Mouse (Mus musculus) CH12.LX (cell line): Measurements from ENCODE around the gene Gm20388. TPM values are rescaled to one million over a fixed set of nuclear protein-coding genes. Genes with fewer than 3 reads are reported as not detected.

Source experiments
- DNase-seq: peaks from one replicate; pipeline ENCODE4 v3.0.0-alpha.2; 2013; ENCODE audit errors: extremely low read depth
- H3K27ac ChIP-seq: 2 replicates; pipeline ENCODE4 v1.5.1; 2012; ENCODE audit warnings: low read depth, mild to moderate bottlenecking, control low read depth, moderate library complexity; ENCODE audit not compliant: insufficient read depth
- H3K27me3 ChIP-seq: replicated peaks from 2 replicates; pipeline ENCODE3; 2012; ENCODE audit warnings: inconsistent platforms
- H3K36me3 ChIP-seq, 2 experiments: replicated peaks in 1 of 2; 2 replicates each; pipeline versions ENCODE3 to v1.6.1; 2012; ENCODE audit warnings: inconsistent platforms in 1 of 2, low read length in 1 of 2, mild to moderate bottlenecking in 1 of 2, mixed read lengths in 1 of 2, moderate library complexity in 1 of 2; ENCODE audit not compliant: control insufficient read depth in 1 of 2, insufficient read depth in 1 of 2
- H3K4me1 ChIP-seq, 2 experiments: 2 replicates each; pipeline ENCODE4 v1.6.1; 2012; ENCODE audit warnings: inconsistent platforms in 1 of 2, moderate library complexity in 1 of 2; ENCODE audit not compliant: insufficient read depth in 2 of 2, control insufficient read depth in 1 of 2
- H3K4me2 ChIP-seq: 2 replicates; pipeline ENCODE4 v1.6.1; 2012; ENCODE audit warnings: low read depth, mild to moderate bottlenecking, control low read depth; ENCODE audit not compliant: poor library complexity, insufficient read depth, severe bottlenecking
- H3K4me3 ChIP-seq, 3 experiments: fragments of 150-350 bp in 1 of 3; sonication (generic) in 1 of 3; replicated peaks in 1 of 3; 2 replicates each; pipeline versions ENCODE3 to v1.5.1; 2011 to 2012; ENCODE audit warnings: low read depth in 2 of 3, low read length in 2 of 3, mild to moderate bottlenecking in 2 of 3, moderate library complexity in 2 of 3, control low read depth in 1 of 3, improper control_type of control experiment in 1 of 3, inconsistent platforms in 1 of 3, mixed read lengths in 1 of 3; ENCODE audit not compliant: poor library complexity in 1 of 3
- H3K79me2 ChIP-seq: replicated peaks from 2 replicates; pipeline ENCODE4 v1.6.1; 2012; ENCODE audit warnings: mild to moderate bottlenecking, moderate library complexity; ENCODE audit not compliant: control insufficient read depth, poor library complexity, insufficient read depth, severe bottlenecking; ENCODE audit errors: extremely low read depth
- H3K9ac ChIP-seq: 2 replicates; pipeline ENCODE4 v1.6.1; 2012; ENCODE audit warnings: low read depth, mild to moderate bottlenecking, control low read depth, moderate library complexity; ENCODE audit not compliant: insufficient read depth
- H3K9me3 ChIP-seq: replicated peaks from 2 replicates; pipeline ENCODE3; 2012; ENCODE audit warnings: low read length, inconsistent platforms, mixed read lengths
- BHLHE40 ChIP-seq: IDR thresholded peaks from 2 replicates; pipeline ENCODE4 v1.6.1; 2011; ENCODE audit warnings: mild to moderate bottlenecking, low read depth, low read length, improper control_type of control experiment
- CHD2 ChIP-seq: IDR thresholded peaks from 2 replicates; pipeline ENCODE4 v1.6.1; 2011; ENCODE audit warnings: low read length, improper control_type of control experiment
- ELF1 ChIP-seq: IDR thresholded peaks from 2 replicates; pipeline ENCODE4 v1.6.1; 2014; ENCODE audit warnings: low read depth, mild to moderate bottlenecking, inconsistent platforms, low read length, improper control_type of control experiment
- EP300 ChIP-seq: IDR thresholded peaks from 2 replicates; pipeline ENCODE4 v1.6.1; 2011; ENCODE audit warnings: low read length, improper control_type of control experiment
- ETS1 ChIP-seq: conservative IDR thresholded peaks from 2 replicates; pipeline ENCODE4 v1.6.1; 2012; ENCODE audit warnings: low read depth, mild to moderate bottlenecking, inconsistent platforms, low read length, improper control_type of control experiment, moderate library complexity
- HCFC1 ChIP-seq: IDR thresholded peaks from 2 replicates; pipeline ENCODE4 v1.6.1; 2012; ENCODE audit warnings: low read depth, mild to moderate bottlenecking, inconsistent platforms, low read length, improper control_type of control experiment
- IRF4 ChIP-seq: IDR thresholded peaks from 2 replicates; pipeline ENCODE4 v1.6.1; 2014; ENCODE audit warnings: low read depth, mild to moderate bottlenecking, inconsistent platforms, low read length, improper control_type of control experiment
- JUND ChIP-seq: conservative IDR thresholded peaks from 2 replicates; pipeline ENCODE4 v1.6.1; 2011; ENCODE audit warnings: low read depth, low read length, improper control_type of control experiment
- MAFK ChIP-seq: IDR thresholded peaks from 2 replicates; pipeline ENCODE4 v1.6.1; 2011; ENCODE audit warnings: low read length, improper control_type of control experiment; ENCODE audit not compliant: insufficient replicate concordance
- MAX ChIP-seq: IDR thresholded peaks from 2 replicates; pipeline ENCODE4 v1.6.1; 2011; ENCODE audit warnings: low read length, improper control_type of control experiment
- MEF2A ChIP-seq: IDR thresholded peaks from 2 replicates; pipeline ENCODE4 v1.6.1; 2014; ENCODE audit warnings: low read depth, mild to moderate bottlenecking, inconsistent platforms, low read length, improper control_type of control experiment, borderline replicate concordance
- MXI1 ChIP-seq: IDR thresholded peaks from 2 replicates; pipeline ENCODE4 v1.6.1; 2011; ENCODE audit warnings: mild to moderate bottlenecking, low read depth, low read length, improper control_type of control experiment
- MYC ChIP-seq: IDR thresholded peaks from 2 replicates; pipeline ENCODE4 v1.6.1; 2011; ENCODE audit warnings: low read depth, mild to moderate bottlenecking, improper control_type of control experiment, low read length
- NELFE ChIP-seq: IDR thresholded peaks from 2 replicates; pipeline ENCODE4 v1.6.1; 2011; ENCODE audit warnings: low read depth, low read length, improper control_type of control experiment
- NRF1 ChIP-seq: IDR thresholded peaks from 2 replicates; pipeline ENCODE4 v1.6.1; 2014; ENCODE audit warnings: low read depth, mild to moderate bottlenecking, inconsistent platforms, low read length, improper control_type of control experiment, moderate library complexity
- POLR2A ChIP-seq: IDR thresholded peaks from 2 replicates; pipeline ENCODE4 v1.6.1; 2011; ENCODE audit warnings: low read depth, mild to moderate bottlenecking, improper control_type of control experiment, low read length
- POLR2AphosphoS2 ChIP-seq: IDR thresholded peaks from 2 replicates; pipeline ENCODE4 v1.6.1; 2011; ENCODE audit warnings: low read depth, low read length, improper control_type of control experiment
- RAD21 ChIP-seq: IDR thresholded peaks from 2 replicates; pipeline ENCODE4 v1.6.1; 2011; ENCODE audit warnings: low read depth, mild to moderate bottlenecking, low read length, improper control_type of control experiment, moderate library complexity
- RCOR1 ChIP-seq: conservative IDR thresholded peaks from 2 replicates; pipeline ENCODE4 v1.6.1; 2012; ENCODE audit warnings: low read depth, mild to moderate bottlenecking, inconsistent platforms, low read length, improper control_type of control experiment
- SIN3A ChIP-seq: IDR thresholded peaks from 2 replicates; pipeline ENCODE4 v1.6.1; 2012; ENCODE audit warnings: low read length, improper control_type of control experiment, inconsistent platforms
- SMC3 ChIP-seq: IDR thresholded peaks from 2 replicates; pipeline ENCODE4 v1.6.1; 2011; ENCODE audit warnings: low read depth, low read length, improper control_type of control experiment
- TBP ChIP-seq: conservative IDR thresholded peaks from 2 replicates; pipeline ENCODE4 v1.6.1; 2011; ENCODE audit warnings: low read depth, low read length, improper control_type of control experiment
- TCF12 ChIP-seq: IDR thresholded peaks from 2 replicates; pipeline ENCODE4 v1.6.1; 2014; ENCODE audit warnings: low read depth, mild to moderate bottlenecking, inconsistent platforms, low read length, improper control_type of control experiment
- UBTF ChIP-seq: IDR thresholded peaks from 2 replicates; pipeline ENCODE4 v1.6.1; 2012; ENCODE audit warnings: low read depth, mild to moderate bottlenecking, inconsistent platforms, low read length, improper control_type of control experiment, moderate library complexity
- USF1 ChIP-seq: IDR thresholded peaks from 2 replicates; pipeline ENCODE4 v1.6.1; 2014; ENCODE audit warnings: low read depth, mild to moderate bottlenecking, inconsistent platforms, low read length, improper control_type of control experiment
- USF2 ChIP-seq: conservative IDR thresholded peaks from 2 replicates; pipeline ENCODE4 v1.6.1; 2011; ENCODE audit warnings: low read depth, low read length, improper control_type of control experiment
- ZKSCAN1 ChIP-seq: IDR thresholded peaks from 2 replicates; pipeline ENCODE4 v1.6.1; 2012; ENCODE audit warnings: low read depth, inconsistent platforms, low read length, improper control_type of control experiment, borderline replicate concordance
- ZMIZ1 ChIP-seq: IDR thresholded peaks from 2 replicates; pipeline ENCODE4 v1.6.1; 2012; ENCODE audit warnings: low read depth, mild to moderate bottlenecking, inconsistent platforms, low read length, improper control_type of control experiment
- dilution Hi-C: fragments of 300-500 bp; cut with MboI; formaldehyde crosslinking; loops from 2 replicates; pipeline ENCODE4 v1.14.3; 2020; ENCODE audit warnings: low sequenced_read_pairs; ENCODE audit not compliant: extremely low pct_unique_long_range_greater_than_20kb, extremely low pct_ligation_motif_present
- in situ Hi-C: fragments of 300-500 bp; cut with MboI; formaldehyde crosslinking; loops from 3 replicates; pipeline ENCODE4 v1.14.3; 2019; ENCODE audit warnings: low sequenced_read_pairs, low pct_ligation_motif_present, low pct_unique_long_range_greater_than_20kb, mixed read lengths
- polyA plus RNA-seq: library from polyadenylated mRNA; unstranded; fragments of >175 nt; gene quantifications from 2 replicates; pipeline ENCODE4 v1.2.1, GENCODE M21; 2012; ENCODE audit warnings: low read depth; ENCODE audit not compliant: insufficient read length
- total RNA-seq, 2 experiments: library from RNA; depleted of rRNA; stranded (reverse); fragments of 300-350 nt in 1 of 2; fragments of >200 nt in 1 of 2; gene quantifications; 2 replicates each; pipeline ENCODE4 v1.2.3; 2012 to 2014

Gene Gm20388
- total and polyA plus RNA-seq, 3 experiments = 14.8 to 26.3 (median 22.2) TPM

GRCm38 (mm10) chr8:121907587-121908248 lies 1997.1 kb downstream of the Gm20388 start, which contains the start of gene Slc7a5:
Gene Slc7a5, minus strand, starts transcription at chr8:121907694.
- H3K9ac ChIP-seq = peak within 1 kb of the TSS; percentile 89
- H3K4me2 ChIP-seq = peak within 1 kb of the TSS; percentile 53
- DNase-seq = peak; percentile 94
- TF ChIP-seq MEF2A (0 out of 2 replicates have a peak, but pooled peaks have one; percentile 13), SIN3A (peak; percentile 97), SMC3 (no peak), JUND (no peak), RCOR1 (no peak), TCF12 (peak; percentile 95), ZKSCAN1 (no peak), NELFE (peak; percentile 99), USF1 (peak; percentile 16; the same call in 1 of the 2 replicates), HCFC1 (0 out of 2 replicates have a peak, but pooled peaks have one; percentile 7), MAFK (no peak), ETS1 (peak; percentile 12; the same call in 1 of the 2 replicates), CHD2 (no peak), IRF4 (peak; percentile 24), POLR2A (peak; percentile 99), POLR2AphosphoS2 (peak; percentile 94), BHLHE40 (peak; percentile 72), RAD21 (no peak), MXI1 (peak; percentile 100), NRF1 (peak; percentile 69), EP300 (no peak), MAX (peak; percentile 95), ZMIZ1 (peak; percentile 99), USF2 (no peak), UBTF (peak; percentile 56; the same call in 1 of the 2 replicates), TBP (peak; percentile 93), ELF1 (peak; percentile 69), MYC (peak; percentile 98)
- H3K9me3 ChIP-seq = no peaks in the 10 kb centered on the region
- H3K79me2 ChIP-seq = peaks cover 63% of the 10 kb centered on the region
- peak within 1 kb of the TSS; percentile 79 to 100 (median 98) for H3K4me3 ChIP-seq
- in situ Hi-C loops (loop anchor here (5.0 kb wide), 1 partner anchor 55 kb away; no protein-coding TSS in a partner anchor), dilution Hi-C loops (no loop called here)
- H3K27me3 ChIP-seq = no peaks in the 10 kb centered on the region
- H3K36me3 ChIP-seq = peaks cover 29 to 38% of the 10 kb centered on the region in 2 experiments
- H3K27ac ChIP-seq = peak within 1 kb of the TSS; percentile 61
- H3K4me1 ChIP-seq = peaks cover 26 to 41% of the 10 kb centered on the region in 2 experiments
